Mouse (Mus musculus): ENCODE data around the gene Dtd1.

DNA sequence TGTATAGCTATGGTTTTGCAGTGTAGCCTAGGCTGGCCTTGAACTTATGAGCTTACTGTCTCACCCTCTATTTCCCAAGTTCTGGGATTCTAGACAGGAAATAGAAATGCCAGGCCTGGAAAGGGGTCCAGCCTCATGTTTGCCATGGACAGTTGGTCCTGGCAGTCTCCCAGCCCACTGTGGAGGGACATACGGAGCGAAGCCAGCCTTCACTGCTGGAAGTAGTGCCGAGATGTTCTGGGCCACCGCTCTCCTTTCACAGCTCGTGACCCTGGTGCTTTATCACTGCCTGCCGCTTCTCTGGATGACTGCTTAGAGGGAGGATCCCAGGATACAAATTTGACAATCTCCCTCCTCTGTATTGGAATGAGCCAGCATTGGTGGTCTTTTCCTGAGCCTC lies 21.8 kb downstream of the Dtd1 start:
- TF ChIP-seq TAL1 (conservative IDR thresholded peaks at IDR 0.05; ENCODE audit: low read depth, low read length) (no peak), CTCF (IDR thresholded peaks at IDR 0.05; ENCODE audit: low read depth, low read length) (no peak), GATA1 (IDR thresholded peaks at IDR 0.05; ENCODE audit: borderline replicate concordance, low read length) (no peak), POLR2AphosphoS5 (IDR thresholded peaks at IDR 0.05; ENCODE audit: insufficient replicate concordance, low read depth, low read length) (no peak)

Measured in G1E (cell line).